Mouse (Mus musculus) cerebellum, adult 2 months (tissue): Measurements from ENCODE around the gene Traf2.

Experiments
- CTCF ChIP-seq: fragments of 200-500 bp; IDR thresholded peaks from 2 replicates; pipeline ENCODE4 v1.5.1; 2011; ENCODE audit warnings: low read depth, mild to moderate bottlenecking, control low read depth, low read length, moderate library complexity, borderline replicate concordance; ENCODE audit not compliant: insufficient read depth
- POLR2A ChIP-seq: fragments of 200-500 bp; IDR thresholded peaks from 2 replicates; pipeline ENCODE4 v1.6.1; 2011; ENCODE audit warnings: low read length, control low read depth, borderline replicate concordance; ENCODE audit not compliant: insufficient read depth

DNA sequence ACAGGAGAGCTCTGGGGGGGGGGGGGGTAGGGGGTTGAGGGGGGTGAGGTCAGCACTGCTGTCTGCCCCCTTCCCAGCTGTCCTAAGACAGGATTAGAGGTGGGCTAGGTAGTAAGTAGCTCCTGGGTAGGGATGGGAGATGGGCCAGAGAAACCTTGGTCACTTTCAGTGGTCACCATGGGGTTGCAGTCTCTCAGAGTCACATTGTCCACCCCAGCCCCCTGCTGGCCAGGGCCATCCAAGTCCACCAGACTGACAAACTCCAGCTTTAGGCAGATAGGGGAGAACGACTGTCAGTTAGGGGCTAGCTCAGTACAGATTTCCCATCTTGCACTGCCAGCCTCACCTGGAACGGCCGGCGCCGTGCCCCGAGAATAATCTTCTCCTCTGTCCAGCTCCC lies 19.8 kb upstream of the Traf2 start:
- TF ChIP-seq CTCF (no peak; the same call in 1 of the 2 replicates), POLR2A (no peak)
